Mouse (Mus musculus) forebrain, embryonic 10.5 days (tissue): ENCODE data around the gene Slc38a10. TPM values are rescaled to one million over a fixed set of nuclear protein-coding genes. Genes with fewer than 3 reads are reported as not detected.

Source experiments
- DNase-seq: peaks from one replicate; pipeline ENCODE4 v3.0.0-alpha.2; 2017; ENCODE audit warnings: low spot score; ENCODE audit errors: extremely low spot score
- H3K27ac ChIP-seq: fragments of 300-500 bp; sonication (generic); 2 replicates; pipeline ENCODE4 v1.5.1; 2016; ENCODE audit warnings: mild to moderate bottlenecking
- H3K27me3 ChIP-seq: fragments of 300-500 bp; sonication (generic); 2 replicates; pipeline ENCODE4 v1.6.1; 2016; ENCODE audit warnings: mild to moderate bottlenecking; ENCODE audit not compliant: poor library complexity, severe bottlenecking
- H3K36me3 ChIP-seq: fragments of 300-500 bp; sonication (generic); replicated peaks from 2 replicates; pipeline ENCODE4 v1.6.1; 2016; ENCODE audit warnings: mild to moderate bottlenecking, moderate library complexity
- H3K4me1 ChIP-seq: fragments of 300-500 bp; sonication (generic); 2 replicates; pipeline ENCODE4 v1.6.1; 2016
- H3K4me3 ChIP-seq: fragments of 300-500 bp; sonication (generic); 2 replicates; pipeline ENCODE4 v1.5.1; 2016; ENCODE audit warnings: mild to moderate bottlenecking, moderate library complexity
- H3K9me3 ChIP-seq: fragments of 300-500 bp; sonication (generic); 2 replicates; pipeline ENCODE4 v1.6.1; 2016; ENCODE audit warnings: mild to moderate bottlenecking, moderate library complexity
- WGBS: fragments of 180-500 bp; shearing (Covaris S2); methylation state at CpG from one replicate; pipeline ENCODE4 v1.1.7; 2016; 5-methylcytosine and 5-hydroxymethylcytosine counted together
- polyA plus RNA-seq: library from polyadenylated mRNA; unstranded; fragments of >200 nt; fragmentation: Nextera tagmentation; extraction: Ambion mirVana; gene quantifications from 2 replicates; pipeline ENCODE4 v1.2.1, GENCODE M21; 2016

The Slc38a10 gene
- polyA plus RNA-seq, 1 experiment from 2014 or later = 90.6 TPM

GRCm38 (mm10) chr11:120169208-120169992 is 18.3 kb upstream of the Slc38a10 start:
- H3K27ac ChIP-seq = peak overlapping the region; percentile 81

DNA sequence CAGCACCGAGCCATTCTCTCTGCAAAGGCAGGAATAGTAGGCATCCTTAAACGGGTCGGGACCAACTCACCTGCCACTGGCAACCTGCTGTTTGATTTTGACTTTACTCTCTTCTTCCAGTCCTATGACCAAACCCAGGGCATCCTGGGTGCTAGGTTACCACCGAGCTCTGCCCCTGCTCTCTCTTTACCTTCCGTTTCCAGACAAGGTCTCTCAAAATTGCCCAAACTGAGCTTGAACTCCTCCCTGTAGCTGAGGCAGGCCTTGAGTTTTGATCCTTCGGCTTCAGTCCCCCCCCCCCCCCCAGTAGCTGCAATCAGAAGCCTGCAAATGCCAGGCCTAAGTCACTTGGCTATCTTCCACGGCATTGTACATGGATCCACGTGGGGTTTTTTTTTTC is 17.4 kb upstream of the Slc38a10 start:
- no peak for DNase-seq
- no peak overlapping the region for H3K4me3 ChIP-seq
- peaks cover 37% of the 10 kb centered on the region for H3K27me3 ChIP-seq
- WGBS = 81% methylated on average over 8 of the region's 8 CpGs
- no peaks in the 10 kb centered on the region for H3K36me3 ChIP-seq
- peaks cover 82% of the 10 kb centered on the region for H3K4me1 ChIP-seq
- H3K27ac ChIP-seq = no peak overlapping the region
- no peaks in the 10 kb centered on the region for H3K9me3 ChIP-seq

More at GRCm38 (mm10) chr11:120169208-120169992, 18.3 kb upstream of the Slc38a10 start:
- H3K4me1 ChIP-seq = peaks cover 78% of the 10 kb centered on the region
- H3K36me3 ChIP-seq = no peaks in the 10 kb centered on the region
- H3K4me3 ChIP-seq = peak overlapping the region; percentile 34
- no peaks in the 10 kb centered on the region for H3K9me3 ChIP-seq
- peaks cover 37% of the 10 kb centered on the region for H3K27me3 ChIP-seq
- peak; percentile 89 for DNase-seq
- 21% methylated on average over 21 of the region's 21 CpGs for WGBS

DNA sequence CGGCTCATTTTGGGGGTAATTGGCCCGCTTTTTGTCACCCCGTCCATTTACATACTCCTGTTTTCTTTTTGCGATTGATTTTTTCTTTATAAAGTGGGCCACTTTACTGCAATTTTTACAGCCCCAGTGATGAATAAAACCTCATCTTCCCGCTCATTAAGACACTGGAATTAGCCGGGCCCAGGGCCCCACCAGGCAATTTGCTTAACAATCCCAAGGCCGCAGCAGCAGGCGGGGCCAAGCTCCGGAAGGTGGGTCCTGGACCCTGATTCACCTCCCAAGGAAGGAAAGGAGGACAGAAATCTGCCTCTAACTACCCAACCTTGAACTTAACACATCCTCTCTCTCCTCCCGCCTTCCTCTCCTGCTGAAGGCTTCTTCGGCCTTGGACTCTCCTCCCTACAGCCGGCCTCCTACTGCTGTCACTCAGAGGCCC is 16.8 kb upstream of the Slc38a10 start:
- Histone ChIP-seq H3K9me3 (no peaks in the 10 kb centered on the region; the same call in 1 of the 2 replicates), H3K4me3 (peak overlapping the region; percentile 22; the same call in 1 of the 2 replicates), H3K27me3 (peaks cover 37% of the 10 kb centered on the region), H3K4me1 (peaks cover 82% of the 10 kb centered on the region), H3K36me3 (no peaks in the 10 kb centered on the region), H3K27ac (peak overlapping the region; percentile 69; the same call in 1 of the 2 replicates)
- no peak for DNase-seq
- WGBS = 32% methylated on average over 12 of the region's 12 CpGs

DNA sequence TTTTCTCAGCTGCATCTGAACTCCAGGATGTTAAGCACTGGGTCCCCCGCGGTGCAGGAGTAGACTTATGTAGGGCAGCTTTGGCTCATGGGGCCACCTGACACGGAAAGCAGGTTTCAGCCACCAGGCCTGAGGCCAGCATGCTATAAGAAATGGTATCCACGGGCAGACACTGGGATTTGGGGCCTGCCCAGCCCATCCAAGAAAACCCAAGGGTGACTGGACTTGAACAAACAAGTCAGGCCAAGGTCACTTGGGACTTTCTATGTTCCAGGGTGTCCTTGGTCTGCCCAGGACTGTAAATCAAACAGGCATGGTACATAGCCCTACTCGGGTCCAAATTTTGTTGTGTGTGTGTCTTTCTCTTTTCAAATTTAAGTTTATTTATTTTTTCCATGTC is 15.9 kb upstream of the Slc38a10 start:
- 0 out of 2 replicates have a peak overlapping the region, but pooled peaks have one; percentile 49 for H3K27ac ChIP-seq
- H3K36me3 ChIP-seq = no peaks in the 10 kb centered on the region
- WGBS = 44% methylated on average over 5 of the region's 5 CpGs
- peaks cover 37% of the 10 kb centered on the region for H3K27me3 ChIP-seq
- H3K9me3 ChIP-seq = no peaks in the 10 kb centered on the region; the same call in 1 of the 2 replicates
- H3K4me1 ChIP-seq = peaks cover 82% of the 10 kb centered on the region
- no peak for DNase-seq
- H3K4me3 ChIP-seq = no peak overlapping the region

GRCm38 (mm10) chr11:120164471-120165261 is 13.5 kb upstream of the Slc38a10 start:
- no peak for DNase-seq
- Histone ChIP-seq H3K27me3 (peaks cover 29% of the 10 kb centered on the region), H3K4me3 (no peak overlapping the region), H3K36me3 (no peaks in the 10 kb centered on the region), H3K27ac (peak overlapping the region; percentile 75), H3K9me3 (no peaks in the 10 kb centered on the region; the same call in 1 of the 2 replicates), H3K4me1 (peaks cover 82% of the 10 kb centered on the region)
- WGBS = 69% methylated on average over 17 of the region's 17 CpGs

- peak overlapping the region; percentile 75 for H3K27ac ChIP-seq
- no peaks in the 10 kb centered on the region; the same call in 1 of the 2 replicates for H3K9me3 ChIP-seq
- peaks cover 29% of the 10 kb centered on the region for H3K27me3 ChIP-seq
- no peak for DNase-seq
- peaks cover 82% of the 10 kb centered on the region for H3K4me1 ChIP-seq
- no peaks in the 10 kb centered on the region for H3K36me3 ChIP-seq
- 86% methylated on average over 5 of the region's 5 CpGs for WGBS
- no peak overlapping the region for H3K4me3 ChIP-seq
These were observed 12.9 kb upstream of the Slc38a10 start for GRCm38 (mm10) chr11:120164028-120164427.

GRCm38 (mm10) chr11:120163207-120163606 is 12.1 kb upstream of the Slc38a10 start:
- 86% methylated on average over 3 of the region's 3 CpGs for WGBS
- no peak for DNase-seq
- H3K36me3 ChIP-seq = no peaks in the 10 kb centered on the region
- no peaks in the 10 kb centered on the region; the same call in 1 of the 2 replicates for H3K9me3 ChIP-seq
- H3K4me3 ChIP-seq = no peak overlapping the region
- no peak overlapping the region for H3K27ac ChIP-seq
- peaks cover 29% of the 10 kb centered on the region for H3K27me3 ChIP-seq
- H3K4me1 ChIP-seq = peaks cover 78% of the 10 kb centered on the region

DNA sequence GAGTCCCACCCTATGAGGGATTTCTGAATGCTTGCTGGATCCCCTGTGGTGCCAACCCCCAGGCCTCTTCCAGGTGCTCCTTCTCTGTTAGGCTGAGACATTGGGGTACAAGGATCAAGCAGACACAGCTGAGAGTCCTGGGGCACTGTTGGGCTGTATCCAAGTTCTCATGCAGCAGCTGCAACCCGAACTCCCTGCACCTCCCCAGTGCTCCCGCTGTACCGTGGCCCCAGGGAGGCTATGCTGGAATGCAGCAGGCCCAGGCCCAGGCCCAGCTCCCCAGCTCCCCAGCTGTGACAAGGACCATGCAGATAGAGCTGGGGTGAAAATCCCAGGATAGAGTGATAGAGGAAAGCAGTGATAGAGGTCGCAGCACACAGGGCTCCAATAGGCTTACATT is 10.1 kb upstream of the Slc38a10 start:
- no peak for DNase-seq
- Histone ChIP-seq H3K4me1 (peaks cover 58% of the 10 kb centered on the region), H3K27ac (peak overlapping the region; percentile 51; the same call in 1 of the 2 replicates), H3K4me3 (no peak overlapping the region), H3K36me3 (no peaks in the 10 kb centered on the region), H3K9me3 (no peaks in the 10 kb centered on the region; the same call in 1 of the 2 replicates), H3K27me3 (peaks cover 15% of the 10 kb centered on the region)
- WGBS = 45% methylated on average over 4 of the region's 4 CpGs

GRCm38 (mm10) chr11:120160478-120160877 is 9.3 kb upstream of the Slc38a10 start:
- H3K36me3 ChIP-seq = no peaks in the 10 kb centered on the region
- DNase-seq = no peak
- H3K27ac ChIP-seq = peak overlapping the region; percentile 67
- peaks cover 8% of the 10 kb centered on the region; the same call in 1 of the 2 replicates for H3K27me3 ChIP-seq
- peaks cover 1% of the 10 kb centered on the region; the same call in 1 of the 2 replicates for H3K9me3 ChIP-seq
- 73% methylated on average over 4 of the region's 4 CpGs for WGBS
- peaks cover 50% of the 10 kb centered on the region for H3K4me1 ChIP-seq
- no peak overlapping the region for H3K4me3 ChIP-seq

DNA sequence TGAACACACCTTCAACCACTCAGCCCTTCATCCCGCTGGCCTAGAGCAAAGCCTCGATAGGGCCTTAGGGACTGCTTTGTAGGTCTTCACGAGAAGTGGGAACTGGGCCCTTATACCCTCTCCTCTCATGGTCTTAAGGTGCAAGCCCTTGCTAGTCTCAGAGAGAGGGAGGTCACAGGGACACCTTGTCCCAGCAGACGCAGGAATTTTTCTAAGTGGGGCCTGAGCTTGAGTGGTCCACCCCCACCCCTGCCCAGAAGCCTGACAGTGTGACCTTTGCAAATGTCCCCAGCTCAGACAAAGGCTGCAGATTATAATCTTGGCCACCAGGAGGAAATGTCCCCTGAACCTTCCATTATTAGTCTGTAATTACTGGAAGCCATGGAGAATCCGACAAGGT is 8.5 kb upstream of the Slc38a10 start:
- WGBS = 61% methylated on average over 5 of the region's 5 CpGs
- Histone ChIP-seq H3K36me3 (no peaks in the 10 kb centered on the region), H3K27me3 (no peaks in the 10 kb centered on the region), H3K4me3 (no peak overlapping the region), H3K27ac (peak overlapping the region; percentile 69), H3K9me3 (peaks cover 3% of the 10 kb centered on the region; the same call in 1 of the 2 replicates), H3K4me1 (peaks cover 42% of the 10 kb centered on the region)
- no peak for DNase-seq

DNA sequence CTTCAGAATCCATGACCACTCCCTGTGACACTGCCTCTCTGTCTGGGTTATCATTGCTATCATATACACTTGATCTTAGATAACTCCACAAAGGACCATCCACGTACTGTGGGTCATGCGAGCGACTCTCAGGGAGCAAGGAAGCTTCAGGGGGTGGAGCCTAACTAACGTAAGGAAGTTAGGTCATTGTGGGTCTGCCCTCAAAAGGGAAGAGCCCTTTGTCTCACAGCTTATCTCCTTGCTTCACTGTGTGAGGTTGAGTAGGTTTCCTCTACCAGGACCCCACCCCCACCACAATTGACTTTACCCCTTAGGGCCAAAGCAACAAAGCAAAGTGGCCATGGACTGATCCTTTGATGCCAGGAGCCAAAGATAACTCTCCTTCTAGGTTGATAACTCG is 7.7 kb upstream of the Slc38a10 start:
- Histone ChIP-seq H3K4me1 (peaks cover 35% of the 10 kb centered on the region), H3K27ac (no peak overlapping the region), H3K4me3 (no peak overlapping the region), H3K27me3 (no peaks in the 10 kb centered on the region), H3K36me3 (no peaks in the 10 kb centered on the region), H3K9me3 (peaks cover 3% of the 10 kb centered on the region; the same call in 1 of the 2 replicates)
- WGBS = 62% methylated on average over 5 of the region's 5 CpGs
- DNase-seq = no peak

DNA sequence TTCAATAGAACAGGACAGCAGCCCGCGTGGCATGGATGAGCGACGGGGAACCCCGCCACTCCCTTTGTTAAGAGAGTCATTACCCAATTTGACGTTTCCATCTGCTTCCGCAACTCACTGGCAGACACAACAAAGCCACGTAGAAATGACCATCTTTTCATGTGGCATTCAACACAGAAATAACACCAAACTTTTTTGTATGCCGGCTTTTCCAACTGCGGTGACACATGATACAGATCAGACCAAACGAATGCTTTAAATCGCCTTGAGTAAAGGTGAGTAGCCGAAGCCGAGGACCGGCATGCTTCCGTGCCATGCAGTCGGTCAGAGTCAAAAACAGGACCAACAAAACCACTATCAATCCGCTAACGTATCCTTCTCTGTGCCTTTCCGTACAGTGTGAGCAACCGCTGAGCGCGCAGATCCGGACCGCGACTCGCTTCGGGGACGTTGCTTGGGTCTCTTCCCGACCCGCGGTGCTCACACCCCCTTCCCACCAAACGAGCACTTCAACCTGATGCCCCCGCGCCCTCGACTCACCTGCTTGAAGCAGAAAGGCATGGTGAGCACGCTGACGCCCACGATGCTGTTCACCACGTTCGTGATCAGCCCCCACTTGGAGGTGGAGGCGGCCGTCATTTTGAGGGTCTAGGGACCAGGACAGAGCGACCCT is 570 bp downstream of the Slc38a10 start:
- Histone ChIP-seq H3K4me1 (peaks cover 30% of the 10 kb centered on the region), H3K27me3 (no peaks in the 10 kb centered on the region), H3K36me3 (peaks cover 18% of the 10 kb centered on the region), H3K9me3 (peaks cover 3% of the 10 kb centered on the region; the same call in 1 of the 2 replicates), H3K27ac (peak overlapping the region; percentile 88), H3K4me3 (peak overlapping the region; percentile 82)
- DNase-seq = no peak
- WGBS = under 1% methylated on average over 44 of the region's 44 CpGs
